Mouse (Mus musculus) megakaryocyte, embryonic 14.5 days (primary cell): ENCODE data around the gene Tmc1. TPM values are rescaled to one million over a fixed set of nuclear protein-coding genes. Genes with fewer than 3 reads are reported as not detected.

Source experiments
- H3K27me3 ChIP-seq: replicated peaks from 2 replicates; pipeline ENCODE3; 2012; ENCODE audit warnings: inconsistent platforms
- H3K36me3 ChIP-seq: replicated peaks from 2 replicates; pipeline ENCODE3; 2012; ENCODE audit warnings: low read length, inconsistent platforms, mixed read lengths
- H3K4me1 ChIP-seq: 2 replicates; pipeline ENCODE4 v1.6.1; 2012; ENCODE audit warnings: inconsistent platforms
- H3K4me3 ChIP-seq: replicated peaks from 2 replicates; pipeline ENCODE3; 2012; ENCODE audit warnings: moderate library complexity, mild to moderate bottlenecking, inconsistent platforms
- H3K9me3 ChIP-seq: 2 replicates; pipeline ENCODE4 v1.6.1; 2012; ENCODE audit warnings: inconsistent platforms
- FLI1 ChIP-seq: IDR thresholded peaks from 2 replicates; pipeline ENCODE4 v1.6.1; 2012; ENCODE audit warnings: low read length, inconsistent platforms, mixed read lengths
- GATA1 ChIP-seq: IDR thresholded peaks from 3 replicates; pipeline ENCODE4 v1.6.1; 2012; ENCODE audit warnings: mixed read lengths, low read length, inconsistent platforms, borderline replicate concordance
- polyA plus RNA-seq: library from polyadenylated mRNA; stranded (reverse); fragments of >175 nt; gene quantifications from 2 replicates; pipeline ENCODE4 v1.2.3, GENCODE M21; 2012; ENCODE audit warnings: low replicate concordance; ENCODE audit not compliant: insufficient read depth

Tmc1 gene
- polyA plus RNA-seq, 1 experiment: 0.26 TPM

DNA sequence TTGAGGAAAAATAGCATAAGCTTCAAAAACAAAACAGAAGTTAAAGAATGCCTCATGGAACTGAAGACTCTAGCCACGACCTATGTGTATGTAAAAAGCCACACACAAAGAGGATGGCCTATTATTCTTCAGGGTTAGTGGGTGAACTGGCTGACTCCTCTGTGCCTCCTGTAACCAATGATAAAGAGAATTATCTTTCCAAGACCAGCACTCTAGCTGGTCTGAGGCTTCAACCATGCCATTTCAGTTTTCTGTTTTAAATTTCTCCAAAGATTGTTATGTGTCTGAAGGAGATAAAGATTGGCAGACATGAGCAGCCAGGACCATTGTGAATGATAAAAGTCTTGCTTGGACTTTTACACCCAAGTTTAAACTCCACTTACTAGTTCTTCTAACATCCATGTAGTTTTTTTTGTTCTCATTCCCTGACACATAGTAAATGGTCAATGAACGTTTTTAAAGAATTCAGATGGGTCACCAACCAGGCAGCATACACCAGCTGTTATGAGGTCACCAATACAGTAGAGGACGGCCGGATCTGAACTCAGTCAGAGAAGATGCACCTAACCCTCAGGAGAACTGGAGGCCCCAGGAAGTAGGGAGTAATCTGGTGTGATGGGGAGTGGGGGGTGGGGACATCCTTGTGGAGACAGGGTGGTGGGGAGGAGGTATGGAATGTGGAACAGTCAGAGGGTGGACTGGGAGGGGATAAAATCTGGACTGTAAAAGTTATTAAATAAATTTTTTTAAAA, 192.2 kb downstream of the Tmc1 start:
- Histone ChIP-seq H3K36me3 (no peaks in the 10 kb centered on the region), H3K27me3 (no peaks in the 10 kb centered on the region), H3K4me1 (peaks cover 6% of the 10 kb centered on the region; the same call in 1 of the 2 replicates), H3K9me3 (no peaks in the 10 kb centered on the region), H3K4me3 (no peak overlapping the region)
- TF ChIP-seq GATA1: no peak
- TF ChIP-seq FLI1: no peak

DNA sequence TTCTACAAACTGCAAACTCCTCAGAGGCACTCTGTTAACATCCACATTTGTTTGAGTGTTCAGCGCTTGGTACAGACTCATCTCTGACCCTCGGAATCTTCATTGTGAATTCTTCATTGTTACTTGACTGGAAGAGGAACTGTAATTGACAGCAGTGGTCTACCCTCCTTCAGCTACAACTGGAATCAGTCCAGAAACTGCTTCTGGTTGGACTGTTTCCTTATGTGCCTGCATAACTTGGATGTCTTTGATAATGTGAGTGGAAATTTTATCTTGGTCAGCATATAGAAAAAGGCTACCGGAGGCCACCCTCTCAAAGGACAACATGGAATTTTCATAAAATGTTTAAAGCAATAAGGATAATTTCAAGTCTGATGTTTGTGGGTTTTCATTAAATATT, 192.9 kb downstream of the Tmc1 start:
- no peaks in the 10 kb centered on the region for H3K9me3 ChIP-seq
- TF ChIP-seq FLI1 (no peak), GATA1 (no peak)
- H3K4me3 ChIP-seq: no peak overlapping the region
- H3K27me3 ChIP-seq: no peaks in the 10 kb centered on the region
- H3K4me1 ChIP-seq: peaks cover 6% of the 10 kb centered on the region; the same call in 1 of the 2 replicates
- H3K36me3 ChIP-seq: no peaks in the 10 kb centered on the region

DNA sequence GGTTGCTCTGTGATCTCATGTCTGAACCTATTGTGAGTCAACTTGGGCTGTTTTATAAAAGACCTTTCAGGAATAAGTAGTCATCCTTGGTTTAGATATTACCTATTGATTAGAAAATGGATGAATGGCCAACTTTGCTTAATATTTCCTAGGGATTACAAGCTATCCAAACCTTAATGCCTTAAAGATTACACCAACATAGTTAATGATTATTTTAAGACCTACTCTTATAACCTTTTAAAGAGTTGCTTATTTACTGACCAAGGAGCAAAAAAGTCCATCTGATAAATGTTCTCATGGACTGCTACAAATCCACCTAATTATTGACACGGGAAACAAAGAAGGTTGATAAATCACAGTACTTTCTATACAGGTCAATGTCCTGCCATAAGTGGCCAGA, 209.4 kb downstream of the Tmc1 start:
- H3K9me3 ChIP-seq: no peaks in the 10 kb centered on the region
- no peaks in the 10 kb centered on the region for H3K36me3 ChIP-seq
- H3K4me1 ChIP-seq: no peaks in the 10 kb centered on the region
- no peak for TF ChIP-seq GATA1
- TF ChIP-seq FLI1: no peak
- no peaks in the 10 kb centered on the region for H3K27me3 ChIP-seq
- H3K4me3 ChIP-seq: no peak overlapping the region

Other genes with a start within 250 kb of the Tmc1 start
- not detected in 2 replicates for gene Aldh1a7, start 226.6 kb downstream of the Tmc1 start, polyA plus RNA-seq